ENCODE assay signal across 26 mouse cellular contexts in the genomic region with DNA sequence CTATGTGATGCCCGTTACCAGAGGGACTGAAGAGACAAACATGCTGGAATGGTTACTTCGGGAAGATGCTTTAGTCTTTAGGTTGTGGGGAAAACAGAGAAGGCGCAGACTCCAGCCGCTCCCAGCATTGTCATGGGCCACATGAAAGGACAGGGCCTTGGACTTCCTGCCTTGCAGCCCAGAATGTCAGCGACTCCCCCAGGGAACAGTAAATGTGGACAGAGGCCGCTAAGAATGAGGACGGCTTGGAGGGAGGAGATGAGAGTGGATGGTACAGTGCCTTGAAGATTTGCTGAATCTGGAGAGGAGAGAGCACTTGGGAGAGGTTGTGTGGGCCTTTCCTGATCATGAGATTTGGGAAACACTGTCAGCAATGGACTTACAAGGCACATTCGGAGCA.
A peak's percentile ranks its signal among the peaks of the same experiment; 100 is the strongest.
DNase-seq lines count a peak whose midpoint lies in the region; ATAC-seq lines count a peak whose summit lies in the region.
"Had no signal": no experiment of that assay in that cellular context is flagged by ENCODE, and none has a peak within 500 bp of the region (broad histone marks: within the 10 kb centered on the region; RNA-seq: fewer than 3 reads in every experiment).

No protein-coding gene starts in this region.

- intact Hi-C loops in heart, postnatal 10 days (cut with DNase I) = no loop called here

- no peak overlapping the region for H3K4me2 ChIP-seq in heart, embryonic 15.5 days
- H3K4me2 ChIP-seq in kidney, embryonic 14.5 days (replicated peaks; ENCODE audit: low read depth, low read length) = no peak overlapping the region
- H3K4me2 ChIP-seq in stomach, embryonic 15.5 days = no peak overlapping the region
- H3K4me2 ChIP-seq: embryonic facial prominence, embryonic 12.5 days; hindbrain, embryonic 14.5 days; liver, embryonic 15.5 days; neural tube, embryonic 13.5 days had no signal

- H3K36me3 ChIP-seq in heart, embryonic 15.5 days = no peaks in the 10 kb centered on the region
- H3K36me3 ChIP-seq in heart, embryonic 10.5 days = no peaks in the 10 kb centered on the region
- H3K36me3 ChIP-seq in kidney, embryonic 14.5 days (ENCODE audit: control insufficient read depth, insufficient read depth, low read length) = no peaks in the 10 kb centered on the region
- no peaks in the 10 kb centered on the region for H3K36me3 ChIP-seq in stomach, embryonic 15.5 days
- H3K36me3 ChIP-seq: embryonic facial prominence, embryonic 12.5 days; liver, embryonic 15.5 days; neural tube, embryonic 13.5 days had no signal

- H3K4me1 ChIP-seq in heart, embryonic 15.5 days (replicated peaks) = no peaks in the 10 kb centered on the region; the same call in 1 of the 2 replicates
- H3K4me1 ChIP-seq in heart, embryonic 10.5 days = no peaks in the 10 kb centered on the region
- no peaks in the 10 kb centered on the region for H3K4me1 ChIP-seq in kidney, embryonic 14.5 days (ENCODE audit: control insufficient read depth, insufficient read depth, low read length)
- peaks cover 7% of the 10 kb centered on the region; the same call in 1 of the 2 replicates for H3K4me1 ChIP-seq in stomach, embryonic 15.5 days
- H3K4me1 ChIP-seq: embryonic facial prominence, embryonic 12.5 days; liver, embryonic 15.5 days had no signal

- H3K9me3 ChIP-seq in heart, embryonic 15.5 days (replicated peaks) = no peaks in the 10 kb centered on the region
- no peaks in the 10 kb centered on the region for H3K9me3 ChIP-seq in heart, embryonic 10.5 days
- H3K9me3 ChIP-seq in kidney, embryonic 14.5 days (ENCODE audit: control insufficient read depth, low read length) = no peaks in the 10 kb centered on the region
- no peaks in the 10 kb centered on the region for H3K9me3 ChIP-seq in stomach, embryonic 15.5 days
- H3K9me3 ChIP-seq: embryonic facial prominence, embryonic 12.5 days; liver, embryonic 15.5 days; neural tube, embryonic 13.5 days had no signal

- ATAC-seq in heart, embryonic 15.5 days (replicated peaks; ENCODE audit: insufficient number of reproducible peaks, insufficient read depth, low FRiP score, low read depth) = no peak
- no peak for ATAC-seq in kidney, embryonic 14.5 days (ENCODE audit: low FRiP score, low TSS enrichment)
- no peak for ATAC-seq in stomach, embryonic 15.5 days (ENCODE audit: insufficient read depth, low FRiP score, low read depth)
- ATAC-seq: activated CD4-positive, CD25-positive, alpha-beta regulatory T cell, adult 4 months; forebrain, postnatal 0 days; inflammation-experienced regulatory T-cells, adult 6 months; midbrain, embryonic 16.5 days had no signal

- WGBS in heart, embryonic 15.5 days = 62% methylated on average over 8 of the region's 8 CpGs
- WGBS in heart, embryonic 10.5 days = 70% methylated on average over 8 of the region's 8 CpGs
- WGBS in kidney, embryonic 14.5 days = 47% methylated on average over 8 of the region's 8 CpGs
- 69% methylated on average over 8 of the region's 8 CpGs for WGBS in stomach, embryonic 15.5 days

- H3K9ac ChIP-seq in heart, embryonic 15.5 days = no peak overlapping the region
- no peak overlapping the region for H3K9ac ChIP-seq in kidney, embryonic 14.5 days (ENCODE audit: low read depth, low read length)
- no peak overlapping the region for H3K9ac ChIP-seq in stomach, embryonic 15.5 days
- H3K9ac ChIP-seq: embryonic facial prominence, embryonic 12.5 days; forebrain, postnatal 0 days; hindbrain, embryonic 14.5 days; liver, embryonic 15.5 days; neural tube, embryonic 13.5 days had no signal

- no peaks in the 10 kb centered on the region for H3K27me3 ChIP-seq in heart, embryonic 15.5 days
- H3K27me3 ChIP-seq in heart, embryonic 10.5 days (ENCODE audit: insufficient read depth, poor library complexity, severe bottlenecking) = no peaks in the 10 kb centered on the region
- H3K27me3 ChIP-seq in kidney, embryonic 14.5 days (ENCODE audit: control insufficient read depth, insufficient read depth, low read length) = no peaks in the 10 kb centered on the region
- H3K27me3 ChIP-seq in stomach, embryonic 15.5 days (replicated peaks) = no peaks in the 10 kb centered on the region
- H3K27me3 ChIP-seq: embryonic facial prominence, embryonic 12.5 days; liver, embryonic 15.5 days; neural tube, embryonic 13.5 days had no signal

- H3K4me3 ChIP-seq in heart, embryonic 15.5 days = no peak overlapping the region
- H3K4me3 ChIP-seq in heart, embryonic 10.5 days = no peak overlapping the region
- no peak overlapping the region for H3K4me3 ChIP-seq in kidney, embryonic 14.5 days (ENCODE audit: low read length)
- no peak overlapping the region for H3K4me3 ChIP-seq in stomach, embryonic 15.5 days (replicated peaks)
- H3K4me3 ChIP-seq: embryonic facial prominence, embryonic 12.5 days; left cerebral cortex, adult 2 months; liver, embryonic 15.5 days; myocyte; neural tube, embryonic 13.5 days had no signal

- DNase-seq in heart, embryonic 10.5 days (ENCODE audit: low spot score) = no peak
- DNase-seq in kidney, postnatal 10 days = peak; percentile 27
- DNase-seq in heart, postnatal 10 days = peak; percentile 11 to 15
- DNase-seq in urinary bladder, postnatal 4 days (ENCODE audit: low spot score in 2 of 2) = no peak
- DNase-seq: adrenal gland, adult 8-10 months; cerebellum, adult 2 months; cerebellum, postnatal 25 days; forebrain, postnatal 0 days; gastrocnemius, postnatal 36 days; left cerebral cortex, postnatal 4 days; liver; lung, postnatal 4 days; retina, postnatal 1 day; thymus, adult 2 months had no signal

- H3K27ac ChIP-seq in heart, embryonic 15.5 days = peak overlapping the region; percentile 24
- H3K27ac ChIP-seq in heart, embryonic 10.5 days = no peak overlapping the region
- H3K27ac ChIP-seq in kidney, embryonic 14.5 days (ENCODE audit: low read depth, low read length) = no peak overlapping the region; the same call in 1 of the 2 replicates
- peak overlapping the region; percentile 66 for H3K27ac ChIP-seq in stomach, embryonic 15.5 days
- H3K27ac ChIP-seq: embryonic facial prominence, embryonic 12.5 days; hindbrain, embryonic 14.5 days; left cerebral cortex, adult 2 months; liver, embryonic 15.5 days; neural tube, embryonic 13.5 days had no signal

Comparison
In these comparisons a context has a peak if more than half of its experiments do, and no peak if none do; other contexts are left out.
1. H3K27ac ChIP-seq: peak in heart, embryonic 15.5 days (single experiment) and stomach, embryonic 15.5 days (single experiment); none in heart, embryonic 10.5 days (single experiment) and kidney, embryonic 14.5 days (single experiment).
2. DNase-seq: peak in kidney, postnatal 10 days (single experiment) and heart, postnatal 10 days (2 of 2); none in heart, embryonic 10.5 days (single experiment) and urinary bladder, postnatal 4 days (0 of 2).